Mouse (Mus musculus) left cerebral cortex, adult 18-20 months (tissue): Measurements from ENCODE around the gene Sult2b1. TPM values are rescaled to one million over a fixed set of nuclear protein-coding genes. Genes with fewer than 3 reads are reported as not detected.
A peak's percentile ranks its signal among the peaks of the same experiment; 100 is the strongest.

ENCODE experiments used
- DNase-seq, 2 experiments: peaks; one replicate each; pipeline ENCODE4 v3.0.0; 2021 to 2022; ENCODE audit warnings: low spot score in 2 of 2, mixed read lengths in 1 of 2
- total RNA-seq, 2 experiments: library from RNA; stranded (reverse); gene quantifications; 2 replicates each; pipeline ENCODE4 v1.2.3; 2021

The Sult2b1 gene
- total RNA-seq, 2 experiments from 2014 or later: 11.3 to 13.7 TPM

- no peak for DNase-seq
These were observed 83.4 kb downstream of the Sult2b1 start for GRCm38 (mm10) chr7:45701072-45701471.

- DNase-seq: peak; percentile 74 to 86
These were observed 84.0 kb downstream of the Sult2b1 start for GRCm38 (mm10) chr7:45700301-45701015.

DNA sequence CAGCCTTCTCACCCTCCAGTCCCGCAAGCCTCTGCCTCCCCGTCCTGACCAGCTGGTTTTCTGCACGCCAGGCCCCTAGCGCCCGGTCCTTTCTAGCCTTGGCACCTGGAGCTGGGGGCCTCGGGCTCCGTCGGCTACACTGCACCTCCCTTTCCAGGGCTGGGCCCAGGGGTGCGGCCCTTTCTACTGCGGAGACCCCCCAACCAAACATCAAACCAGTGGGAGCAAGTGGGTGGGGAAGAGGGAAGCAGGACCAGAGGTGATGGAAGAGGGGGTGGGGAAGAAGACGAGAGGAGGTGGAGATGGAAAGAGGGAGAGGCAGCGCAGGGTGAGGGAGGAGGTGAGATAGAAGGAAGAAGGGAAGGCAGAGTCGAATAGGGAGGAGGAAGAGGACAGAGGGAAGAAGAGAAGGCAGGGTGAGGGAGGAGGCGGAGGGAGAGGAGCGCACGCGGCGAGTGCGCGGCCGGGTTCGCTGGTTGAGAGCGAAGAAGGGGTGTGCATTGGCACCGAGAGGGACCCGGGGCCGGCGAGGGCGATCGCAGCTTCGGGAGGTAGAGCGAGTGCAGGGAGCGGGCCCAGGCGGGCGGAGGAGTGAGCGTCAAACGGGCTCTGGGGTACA lies 84.8 kb downstream of the Sult2b1 start, which contains the start of gene Car11:
Gene Car11, plus strand, starts transcription at position 321 of the 619 bp plus-strand sequence.
- DNase-seq: peak in 1 of 2 experiments; percentile 71

DNA sequence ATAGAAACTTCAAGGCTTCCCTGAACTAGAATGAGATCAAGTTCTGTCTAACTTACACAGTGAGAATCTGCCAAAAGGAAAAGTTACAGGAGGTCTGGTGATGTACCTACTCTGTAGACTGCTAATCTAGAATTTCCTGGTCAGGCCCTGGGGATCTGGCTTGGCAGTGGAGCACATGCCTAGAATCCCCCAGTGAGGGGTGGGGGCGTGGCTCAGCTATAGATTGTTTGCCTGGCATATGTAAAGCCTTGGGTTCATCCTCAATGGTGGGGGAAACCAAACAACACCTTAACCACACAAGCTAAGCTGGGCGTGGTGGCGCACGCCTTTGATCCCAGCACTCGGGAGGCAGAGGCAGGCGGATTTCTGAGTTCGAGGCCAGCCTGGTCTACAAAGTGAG lies 86.6 kb downstream of the Sult2b1 start:
- DNase-seq: no peak

GRCm38 (mm10) chr7:45695098-45695497 lies 89.4 kb downstream of the Sult2b1 start:
- no peak for DNase-seq

DNA sequence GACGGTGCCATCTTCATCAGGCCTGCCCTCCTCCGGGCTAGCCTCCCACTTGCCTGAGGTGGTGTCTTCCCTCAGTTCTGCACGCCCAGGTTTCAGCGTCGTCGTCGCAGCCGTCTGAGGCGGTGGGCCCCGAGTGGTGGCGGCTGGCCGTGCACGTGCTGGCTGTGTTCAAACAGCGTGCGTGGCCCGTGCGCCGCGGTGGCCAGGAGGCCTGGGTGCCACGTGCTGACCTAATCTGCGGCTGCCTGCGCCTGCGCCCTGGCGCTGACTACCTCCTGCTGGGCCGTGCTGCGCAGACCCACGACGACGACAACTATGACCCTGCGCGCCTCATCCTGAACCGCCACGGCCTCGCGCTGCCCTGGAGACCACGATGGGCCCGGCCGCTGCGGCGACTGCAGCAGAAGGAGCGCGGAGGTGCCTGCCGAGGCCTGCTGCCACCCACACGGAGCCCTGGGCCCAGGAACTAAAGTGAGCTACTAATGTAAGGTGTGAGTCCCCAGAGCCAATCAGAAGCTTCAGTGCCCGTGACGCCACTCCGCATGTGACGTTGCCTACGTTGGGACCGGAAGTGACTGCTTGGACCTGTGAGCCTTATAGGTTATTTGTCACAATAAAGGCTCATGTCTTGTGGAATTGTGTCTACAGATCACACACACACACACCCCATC lies 90.4 kb downstream of the Sult2b1 start, which contains the start of gene Sec1:
Gene Sec1, minus strand, starts transcription at position 482 of the 671 bp plus-strand sequence.
- DNase-seq: no peak

- DNase-seq: no peak
These were observed 92.1 kb downstream of the Sult2b1 start for GRCm38 (mm10) chr7:45692364-45692763.

DNA sequence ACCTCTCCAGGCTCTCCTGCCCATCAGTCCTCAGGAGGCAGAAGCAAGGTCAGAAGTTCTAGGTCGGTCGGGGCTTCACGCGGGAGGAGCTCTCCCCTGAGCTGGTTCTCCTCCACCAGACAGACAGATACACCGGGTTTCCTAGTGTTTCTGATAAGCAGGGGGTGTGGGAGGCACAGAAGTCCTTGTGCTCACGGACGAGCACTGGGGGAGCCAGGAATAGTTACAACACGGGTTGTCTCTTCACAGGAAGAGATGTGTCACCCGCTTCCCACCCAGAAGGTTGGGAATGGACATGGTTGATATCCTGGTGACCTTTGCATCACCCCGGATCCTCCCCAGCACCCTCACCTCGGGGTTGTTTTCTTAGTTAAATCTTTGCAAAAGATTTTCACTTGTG lies 94.7 kb downstream of the Sult2b1 start:
- no peak for DNase-seq

GRCm38 (mm10) chr7:45689099-45689498 lies 95.4 kb downstream of the Sult2b1 start:
- DNase-seq: no peak

DNA sequence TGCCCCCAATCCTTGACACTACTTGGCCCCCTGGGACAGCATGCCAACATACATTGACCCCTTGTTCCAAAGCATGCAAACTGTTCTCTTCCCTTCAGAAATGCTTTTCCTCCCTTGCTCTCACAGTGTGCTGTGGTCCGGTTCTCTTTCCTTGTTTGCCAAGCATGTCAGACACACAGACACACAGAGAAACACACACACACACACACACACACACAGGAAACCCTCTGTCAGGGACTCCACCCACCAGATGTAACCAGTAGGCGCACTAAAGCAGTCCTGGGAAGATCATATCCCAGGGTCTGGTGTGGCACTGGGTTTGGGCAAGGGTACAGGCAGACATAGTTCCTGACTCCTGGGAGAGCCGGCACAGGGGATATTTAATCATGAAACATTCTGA lies 97.6 kb downstream of the Sult2b1 start:
- DNase-seq: no peak

DNA sequence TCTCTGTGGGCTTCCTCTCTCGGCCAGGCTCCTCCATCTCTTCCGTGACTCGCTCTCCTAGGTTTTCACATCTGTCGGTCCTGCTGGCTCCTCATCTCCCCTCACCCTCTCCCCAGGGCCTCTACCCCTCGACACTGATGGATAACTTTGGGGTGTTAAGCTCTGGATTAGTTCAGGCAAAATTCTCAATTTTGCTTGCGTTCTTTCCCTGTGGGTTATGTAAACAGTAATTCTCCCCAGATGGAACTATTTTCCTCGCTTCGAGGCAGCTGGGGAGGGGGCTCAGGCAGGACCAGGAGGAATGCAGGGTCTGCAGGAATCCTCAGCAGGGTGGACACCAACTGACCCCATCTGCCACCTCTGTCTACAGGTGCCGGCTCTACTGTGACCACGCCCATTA lies 98.7 kb downstream of the Sult2b1 start:
- no peak for DNase-seq

GRCm38 (mm10) chr7:45683396-45684050 lies 100.9 kb downstream of the Sult2b1 start, which contains the start of gene Ntn5:
Gene Ntn5 (plus strand): TSS chr7:45684022.
- DNase-seq: no peak

DNA sequence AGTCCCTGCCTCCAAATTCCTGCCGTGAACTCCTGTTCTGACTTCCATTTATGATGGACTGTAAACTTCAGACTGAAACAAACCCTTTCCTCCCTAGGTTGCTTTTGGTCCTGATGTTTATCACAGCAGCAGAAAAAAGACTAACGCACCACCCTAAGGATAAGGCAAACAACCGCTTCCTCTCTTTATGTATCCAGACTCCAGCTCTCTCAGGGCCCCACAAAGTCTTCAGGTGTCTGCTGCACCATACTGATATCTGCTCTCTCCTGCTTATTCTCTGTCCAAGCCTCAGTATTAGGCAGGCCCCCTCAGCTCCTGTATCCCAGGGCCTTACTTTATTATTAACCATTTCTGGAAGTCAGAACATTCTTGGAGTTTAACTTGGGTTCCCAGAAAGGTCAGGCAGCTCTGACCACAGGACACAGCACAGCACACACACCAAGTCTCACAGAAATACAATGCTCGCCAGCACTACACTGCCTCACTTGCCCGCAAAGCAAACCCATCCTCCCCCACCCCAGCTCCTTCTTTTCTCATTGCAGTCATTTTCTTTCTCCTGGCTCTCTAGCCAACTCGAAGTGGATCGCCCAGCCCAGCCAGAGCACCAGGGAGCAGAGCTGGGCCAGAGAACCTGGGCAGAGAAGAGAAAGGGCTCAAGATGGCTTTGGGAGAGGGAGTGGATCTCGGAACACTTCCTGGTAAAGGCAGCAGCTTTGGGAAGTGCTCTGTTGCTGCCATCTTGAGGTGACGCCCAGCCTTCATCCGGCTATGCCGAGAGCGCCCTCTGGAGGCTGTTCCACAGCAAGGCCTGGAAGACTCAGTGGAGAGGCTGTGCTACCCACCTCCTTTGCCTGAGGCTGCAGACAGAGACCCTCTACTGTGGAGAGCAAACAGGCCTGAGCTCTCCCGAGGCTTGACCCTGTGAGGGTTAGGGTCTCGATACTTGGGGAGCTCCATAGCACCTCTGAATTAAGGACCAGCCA lies 102.0 kb downstream of the Sult2b1 start:
- peak; percentile 87 to 90 for DNase-seq

DNA sequence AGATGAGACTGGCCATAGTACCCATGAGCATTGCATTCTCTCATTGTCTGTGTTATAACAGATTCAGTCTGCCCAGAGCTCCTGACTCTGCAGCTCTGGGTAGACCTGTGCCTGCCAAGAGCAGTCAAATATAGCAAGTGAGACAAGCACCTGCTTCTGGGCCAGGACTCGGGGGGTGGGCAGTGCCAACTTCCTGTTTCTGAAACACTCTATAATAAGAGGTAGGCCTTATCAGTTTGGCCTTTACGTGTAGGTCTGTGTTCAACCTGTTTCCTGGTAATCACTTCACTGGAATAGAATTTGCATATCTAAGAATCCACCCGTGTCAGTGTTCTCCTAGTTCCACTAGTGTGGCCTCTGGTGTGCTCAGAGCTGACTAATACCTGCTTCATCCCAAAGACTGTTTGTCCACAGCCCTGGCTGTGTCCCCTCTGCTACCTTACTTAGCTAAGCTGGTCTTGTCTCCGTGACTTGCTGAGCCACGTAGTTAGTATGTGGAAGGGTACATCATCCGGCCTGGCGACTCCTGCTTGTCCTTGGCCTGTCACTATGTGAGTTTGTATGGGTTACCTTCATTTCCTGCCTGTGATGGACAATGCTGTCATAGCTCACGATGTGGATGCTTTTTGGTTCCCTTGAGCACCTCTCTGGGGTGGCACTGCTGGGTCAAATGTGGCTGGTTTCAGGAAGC lies 103.3 kb downstream of the Sult2b1 start:
- DNase-seq: no peak

Other genes with a start within 250 kb of the Sult2b1 start
- under 1 TPM; 0.37 to 0.56 TPM for gene Hsd17b14, start 229.8 kb downstream of the Sult2b1 start, total RNA-seq
- gene Bcat2, start 214.5 kb downstream of the Sult2b1 start, total RNA-seq: 10 to 100 TPM; 25.3 to 26.9 TPM
- not detected for gene Fgf21, start 169.2 kb downstream of the Sult2b1 start, total RNA-seq
- not detected for gene Fut1, start 167.4 kb downstream of the Sult2b1 start, total RNA-seq
- gene Izumo1, start 162.9 kb downstream of the Sult2b1 start, total RNA-seq: under 1 TPM in 1 of 2 experiments, not detected in 1; 0.21 TPM
- 1 to 10 TPM; 6.4 to 7.9 TPM for gene Rasip1, start 157.2 kb downstream of the Sult2b1 start, total RNA-seq
- gene Mamstr, start 144.7 kb downstream of the Sult2b1 start, total RNA-seq: 1 to 10 TPM; 2.0 to 2.6 TPM
- gene Fut2, start 118.3 kb downstream of the Sult2b1 start, total RNA-seq: under 1 TPM; 0.12 to 0.26 TPM
- 10 to 100 TPM; 11.1 to 13.3 TPM for gene Ntn5, start 100.6 kb downstream of the Sult2b1 start, total RNA-seq
- 1 to 10 TPM; 1.2 to 1.7 TPM for gene Sec1, start 90.3 kb downstream of the Sult2b1 start, total RNA-seq
- 100 to 1,000 TPM; 215 to 220 TPM for gene Car11, start 84.8 kb downstream of the Sult2b1 start, total RNA-seq
- gene Dbp, start 79.6 kb downstream of the Sult2b1 start, total RNA-seq: 10 to 100 TPM; 63.1 to 84.6 TPM
- gene Rpl18, start 69.2 kb downstream of the Sult2b1 start, total RNA-seq: 100 to 1,000 TPM; 331 to 369 TPM
- 10 to 100 TPM; 32.3 to 33.0 TPM for gene Sphk2, start 66.7 kb downstream of the Sult2b1 start, total RNA-seq
- gene Fam83e, start 63.5 kb downstream of the Sult2b1 start, total RNA-seq: under 1 TPM in 1 of 2 experiments, not detected in 1; 0.21 TPM
- not detected for gene Spaca4, start 58.9 kb downstream of the Sult2b1 start, total RNA-seq
- 100 to 1,000 TPM; 229 to 237 TPM for gene Lmtk3, start 931 bp downstream of the Sult2b1 start, total RNA-seq
- 100 to 1,000 TPM; 191 to 210 TPM for gene Cyth2, start 29.9 kb upstream of the Sult2b1 start, total RNA-seq
- 1 to 10 TPM; 2.2 to 2.6 TPM for gene Kcnj14, start 40.1 kb upstream of the Sult2b1 start, total RNA-seq
- 10 to 100 TPM; 20.1 to 23.2 TPM for gene Grwd1, start 46.3 kb upstream of the Sult2b1 start, total RNA-seq
- gene Kdelr1, start 88.1 kb upstream of the Sult2b1 start, total RNA-seq: 10 to 100 TPM; 69.0 to 76.2 TPM
- gene Grin2d, start 93.7 kb upstream of the Sult2b1 start, total RNA-seq: 10 to 100 TPM; 10.7 to 10.9 TPM
- not detected for gene Syngr4, start 112.0 kb upstream of the Sult2b1 start, total RNA-seq
- 10 to 100 TPM; 20.9 to 22.0 TPM for gene Tmem143, start 112.3 kb upstream of the Sult2b1 start, total RNA-seq
- gene Emp3, start 136.7 kb upstream of the Sult2b1 start, total RNA-seq: 1 to 10 TPM; 5.5 to 8.4 TPM
- 1 to 10 TPM; 2.6 to 2.7 TPM for gene Ccdc114, start 139.4 kb upstream of the Sult2b1 start, total RNA-seq
- 1 to 10 TPM; 1.4 to 2.5 TPM for gene Abcc6, start 245.6 kb upstream of the Sult2b1 start, total RNA-seq
- gene Nomo1, start 249.0 kb upstream of the Sult2b1 start, total RNA-seq: 100 to 1,000 TPM; 105 to 106 TPM